Mouse (Mus musculus) bone marrow, adult 2 months (tissue): ENCODE data around the gene Tnik.

Experiments
- CTCF ChIP-seq: fragments of 200-500 bp; IDR thresholded peaks from 2 replicates; pipeline ENCODE4 v1.5.1; 2011; ENCODE audit warnings: low read length, control low read depth; ENCODE audit not compliant: control insufficient read depth, insufficient read depth
- POLR2A ChIP-seq: fragments of 200-500 bp; IDR thresholded peaks from 2 replicates; pipeline ENCODE4 v1.6.1; 2011; ENCODE audit warnings: low read depth, mild to moderate bottlenecking, control low read depth, low read length, borderline replicate concordance; ENCODE audit not compliant: control insufficient read depth

- TF ChIP-seq CTCF (no peak), POLR2A (no peak)
Measured at GRCm38 (mm10) chr3:28435478-28435877, 172.5 kb downstream of the Tnik start.
